Mouse (Mus musculus) hindbrain, embryonic 11.5 days (tissue): Measurements from ENCODE around the gene Gm13276. TPM values are rescaled to one million over a fixed set of nuclear protein-coding genes. Genes with fewer than 3 reads are reported as not detected.
"Not testable (repeated sequence)": the region's sequence is repeated elsewhere in the genome, so short reads cannot be mapped to it uniquely, and the experiment has no call there.

Source experiments
- ATAC-seq: fragments of 200-750 bp; cut with Nextera tagmentation; 2 replicates; pipeline ENCODE4 v1.8.0; 2017; ENCODE audit warnings: mild to moderate bottlenecking, moderate TSS enrichment, moderate library complexity; ENCODE audit not compliant: low FRiP score
- DNase-seq: peaks from one replicate; pipeline ENCODE4 v3.0.0-alpha.2; 2015; ENCODE audit warnings: low spot score
- H3K27ac ChIP-seq: fragments of 300-500 bp; sonication (generic); 2 replicates; pipeline ENCODE4 v1.5.1; 2014; ENCODE audit warnings: mild to moderate bottlenecking, low read depth, low read length
- H3K27me3 ChIP-seq: fragments of 300-500 bp; sonication (generic); 2 replicates; pipeline ENCODE4 v1.6.1; 2014; ENCODE audit warnings: mild to moderate bottlenecking, low read length, moderate library complexity, mixed read lengths; ENCODE audit not compliant: control insufficient read depth, insufficient read depth
- H3K36me3 ChIP-seq: fragments of 300-500 bp; sonication (generic); 2 replicates; pipeline ENCODE4 v1.6.1; 2014; ENCODE audit warnings: mild to moderate bottlenecking, low read length, moderate library complexity, mixed read lengths; ENCODE audit not compliant: control insufficient read depth, insufficient read depth
- H3K4me1 ChIP-seq: fragments of 300-500 bp; sonication (generic); replicated peaks from 2 replicates; pipeline ENCODE4 v1.6.1; 2014; ENCODE audit warnings: low read length, mixed read lengths; ENCODE audit not compliant: control insufficient read depth, insufficient read depth
- H3K4me2 ChIP-seq: fragments of 300-500 bp; sonication (generic); replicated peaks from 2 replicates; pipeline ENCODE4 v1.6.1; 2014; ENCODE audit warnings: mild to moderate bottlenecking, low read depth, low read length
- H3K4me3 ChIP-seq: fragments of 300-500 bp; sonication (generic); 2 replicates; pipeline ENCODE4 v1.5.1; 2014; ENCODE audit warnings: low read depth, low read length
- H3K9ac ChIP-seq: fragments of 300-500 bp; sonication (generic); 2 replicates; pipeline ENCODE4 v1.6.1; 2014; ENCODE audit warnings: low read depth, low read length
- H3K9me3 ChIP-seq: fragments of 300-500 bp; sonication (generic); 2 replicates; pipeline ENCODE4 v1.6.1; 2016; ENCODE audit warnings: low read length; ENCODE audit not compliant: control insufficient read depth
- WGBS: fragments of 180-500 bp; shearing (Covaris S2); extraction: QIAGEN DNeasy Blood & Tissue Kit; methylation state at CpG from one replicate; pipeline ENCODE4 v1.1.7; 2014; 5-methylcytosine and 5-hydroxymethylcytosine counted together
- polyA plus RNA-seq: library from polyadenylated mRNA; unstranded; fragments of >200 nt; fragmentation: Nextera tagmentation; extraction: Ambion mirVana; gene quantifications from 2 replicates; pipeline ENCODE4 v1.2.1, GENCODE M21; 2014

Gm13276 gene
- polyA plus RNA-seq, 1 experiment from 2014 or later, result not detected

DNA sequence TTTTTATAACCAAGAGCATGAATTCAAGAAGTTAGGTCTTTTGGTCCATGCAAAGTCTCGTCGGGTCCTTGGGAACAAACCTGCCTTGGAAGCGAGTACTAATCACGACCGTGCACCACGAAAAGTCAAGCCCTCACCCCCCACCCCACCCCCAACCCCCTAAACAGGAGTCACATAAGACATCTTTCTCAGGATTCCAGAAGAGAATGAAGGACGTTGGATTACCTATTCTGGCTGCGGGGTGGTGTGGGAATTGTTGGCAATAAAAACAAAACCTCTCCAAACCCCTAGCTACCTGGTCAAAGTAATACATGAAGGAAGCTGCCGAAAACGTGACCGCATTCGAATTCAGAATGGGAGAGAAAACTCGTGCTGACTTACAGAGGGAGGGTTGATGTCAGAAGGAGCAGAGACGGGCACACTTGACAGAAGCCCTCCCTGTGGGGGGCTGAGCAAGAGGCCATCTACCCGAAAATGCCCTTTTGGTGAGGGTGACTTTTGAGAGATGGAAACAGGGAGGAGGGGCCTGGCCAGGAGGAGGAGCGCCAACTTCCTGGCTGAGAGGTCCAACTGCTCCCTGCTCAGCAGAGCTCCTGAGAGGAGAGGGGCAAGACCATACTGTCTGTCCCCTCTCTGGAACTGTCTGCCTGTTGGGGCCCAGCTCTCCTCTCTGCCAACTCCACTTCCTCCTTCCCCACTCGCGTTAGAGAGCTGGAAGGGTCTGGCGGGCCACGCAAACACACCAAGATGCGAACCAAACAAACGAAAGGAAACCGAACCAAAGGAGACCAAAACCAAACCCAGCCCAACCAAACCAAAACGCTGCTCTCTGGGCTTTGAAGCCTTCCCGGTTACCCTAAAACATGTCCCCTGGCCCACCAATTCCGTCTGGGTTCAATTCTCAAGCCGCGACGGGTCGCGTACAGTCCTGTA, 28.7 kb upstream of the Gm13276 start:
- not testable (repeated sequence) for H3K9ac ChIP-seq, H3K27me3 ChIP-seq, ATAC-seq, H3K36me3 ChIP-seq, H3K4me1 ChIP-seq, H3K9me3 ChIP-seq
- WGBS, result 10% methylated on average over 28 of the region's 31 CpGs
- H3K27ac ChIP-seq, result peak overlapping the region; percentile 49
- H3K4me3 ChIP-seq, result peak overlapping the region; percentile 44
- DNase-seq, result peak; percentile 59
- peak overlapping the region; percentile 68 for H3K4me2 ChIP-seq

DNA sequence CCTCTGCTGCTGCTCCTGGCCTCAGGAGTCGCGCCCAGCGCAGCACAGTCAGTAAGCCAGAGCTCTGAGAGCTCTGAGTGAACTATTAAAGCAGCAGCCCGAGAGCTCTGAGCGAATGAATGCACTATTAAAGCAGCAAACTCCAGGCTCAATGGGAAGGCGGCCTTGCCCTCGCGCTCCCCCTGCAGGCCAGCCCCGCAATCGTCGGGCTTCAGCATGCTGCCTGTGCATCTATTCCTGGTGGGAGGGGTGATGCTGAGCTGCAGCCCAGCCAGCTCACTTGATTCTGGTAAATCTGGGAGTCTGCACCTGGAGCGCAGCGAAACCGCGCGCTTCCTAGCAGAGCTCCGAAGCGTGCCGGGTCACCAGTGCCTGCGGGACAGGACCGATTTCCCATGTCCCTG, 27.9 kb upstream of the Gm13276 start:
- H3K27me3 ChIP-seq, H3K9ac ChIP-seq, H3K9me3 ChIP-seq, H3K36me3 ChIP-seq, H3K4me1 ChIP-seq: not testable (repeated sequence)
- DNase-seq, result peak; percentile 81
- peak; percentile 100 for ATAC-seq
- under 1% methylated on average over 18 of the region's 21 CpGs for WGBS
- peak overlapping the region; percentile 68 for H3K4me2 ChIP-seq
- H3K27ac ChIP-seq, result peak overlapping the region; percentile 49
- peak overlapping the region; percentile 44 for H3K4me3 ChIP-seq

DNA sequence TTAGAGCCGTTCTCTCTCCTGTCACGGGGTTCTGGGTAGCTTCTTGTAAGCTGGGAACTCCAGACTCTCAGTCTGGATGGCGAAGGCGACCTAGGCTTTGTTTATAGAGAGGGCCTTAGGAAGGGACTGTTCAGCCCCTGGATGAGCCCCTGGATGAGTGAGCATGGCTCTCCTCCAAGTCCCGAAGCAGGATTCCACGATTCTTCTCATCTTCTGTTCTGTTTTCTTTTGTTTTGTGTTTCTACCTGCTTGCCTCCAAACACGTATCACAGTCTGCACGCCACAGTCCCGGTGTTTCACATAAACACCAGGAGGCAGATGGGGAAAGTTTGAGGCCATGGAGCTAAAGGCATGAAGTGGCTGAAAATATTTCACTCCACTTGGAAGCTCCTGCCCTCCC, 26.8 kb upstream of the Gm13276 start:
- H3K4me1 ChIP-seq, H3K36me3 ChIP-seq, H3K9me3 ChIP-seq, H3K27me3 ChIP-seq, H3K4me2 ChIP-seq, H3K4me3 ChIP-seq, H3K9ac ChIP-seq, ATAC-seq, H3K27ac ChIP-seq, DNase-seq: not testable (repeated sequence)
- 82% methylated on average over 9 of the region's 9 CpGs for WGBS

DNA sequence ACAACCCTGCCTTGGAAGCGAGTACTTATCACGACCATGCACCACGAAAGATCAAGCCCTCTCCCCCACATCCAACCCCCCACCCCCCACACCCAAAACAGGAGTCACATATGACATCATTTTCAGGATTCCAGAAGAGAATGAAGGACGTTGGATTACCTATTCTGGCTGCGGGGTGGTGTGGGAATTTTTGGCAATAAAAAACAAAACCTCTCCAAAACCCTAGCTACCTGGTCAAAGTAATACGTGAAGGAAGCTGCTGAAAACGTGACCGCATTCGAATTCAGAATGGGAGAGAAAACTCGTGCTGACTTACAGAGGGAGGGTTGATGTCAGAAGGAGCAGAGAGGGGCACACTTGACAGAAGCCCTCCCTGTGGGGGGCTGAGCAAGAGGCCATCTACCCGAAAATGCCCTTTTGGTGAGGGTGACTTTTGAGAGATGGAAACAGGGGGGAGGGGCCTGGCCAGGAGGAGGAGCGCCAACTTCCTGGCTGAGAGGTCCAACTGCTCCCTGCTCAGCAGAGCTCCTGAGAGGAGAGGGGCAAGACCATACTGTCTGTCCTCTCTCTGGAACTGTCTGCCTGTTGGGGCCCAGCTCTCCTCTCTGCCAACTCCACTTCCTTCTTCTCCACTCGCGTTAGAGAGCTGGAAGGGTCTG, 25.8 kb upstream of the Gm13276 start, which contains the start of gene Gm13283:
Gm13283 (plus strand) TSS at position 510 of the 659 bp plus-strand sequence.
- H3K4me3 ChIP-seq, result 0 out of 2 replicates have a peak within 1 kb of the TSS, but pooled peaks have one; percentile 13
- ATAC-seq, result not testable (repeated sequence)
- 39% methylated on average over 6 of the region's 14 CpGs for WGBS

GRCm38 (mm10) chr4:88760431-88760830, 25.1 kb upstream of the Gm13276 start:
- H3K4me3 ChIP-seq, result 0 out of 2 replicates have a peak overlapping the region, but pooled peaks have one; percentile 13
- 1% methylated on average over 11 of the region's 28 CpGs for WGBS

More for the DNA sequence above, 25.8 kb upstream of the Gm13276 start, which contains the start of gene Gm13283:
- H3K27ac ChIP-seq, H3K27me3 ChIP-seq, H3K4me1 ChIP-seq, H3K36me3 ChIP-seq, H3K9ac ChIP-seq, H3K9me3 ChIP-seq, DNase-seq: not testable (repeated sequence)
- H3K4me2 ChIP-seq, result peak within 1 kb of the TSS; percentile 29

GRCm38 (mm10) chr4:88761776-88762175, 23.7 kb upstream of the Gm13276 start:
- not testable (repeated sequence) for H3K4me3 ChIP-seq, H3K9ac ChIP-seq, H3K27me3 ChIP-seq, H3K9me3 ChIP-seq, H3K4me1 ChIP-seq, H3K4me2 ChIP-seq, H3K36me3 ChIP-seq, H3K27ac ChIP-seq, DNase-seq, ATAC-seq
- 73% methylated on average over 6 of the region's 8 CpGs for WGBS

More at GRCm38 (mm10) chr4:88760431-88760830, 25.1 kb upstream of the Gm13276 start:
- not testable (repeated sequence) for ATAC-seq, H3K9ac ChIP-seq, H3K27ac ChIP-seq, H3K36me3 ChIP-seq, H3K9me3 ChIP-seq, H3K4me1 ChIP-seq, H3K27me3 ChIP-seq
- DNase-seq, result peak; percentile 66
- peak overlapping the region; percentile 29 for H3K4me2 ChIP-seq

DNA sequence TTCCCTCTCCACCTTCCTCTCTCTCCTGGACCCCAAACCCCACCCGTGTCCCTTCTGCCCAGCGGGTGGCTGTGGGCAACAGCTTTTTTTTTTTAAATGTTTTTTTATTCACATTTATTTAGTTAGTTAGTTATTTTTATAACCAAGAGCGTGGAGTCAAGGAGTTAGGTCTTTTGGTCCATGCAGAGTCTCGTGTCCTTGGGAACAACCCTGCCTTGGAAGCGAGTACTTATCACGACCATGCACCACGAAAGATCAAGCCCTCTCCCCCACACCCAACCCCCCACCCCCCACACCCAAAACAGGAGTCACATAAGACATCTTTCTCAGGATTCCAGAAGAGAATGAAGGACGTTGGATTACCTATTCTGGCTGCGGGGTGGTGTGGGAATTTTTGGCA, 23.2 kb upstream of the Gm13276 start:
- 49% methylated on average over 8 of the region's 9 CpGs for WGBS

GRCm38 (mm10) chr4:88763384-88764018, 22.0 kb upstream of the Gm13276 start:
- peak overlapping the region; percentile 18; the same call in 1 of the 2 replicates for H3K4me3 ChIP-seq

More for the DNA sequence above, 23.2 kb upstream of the Gm13276 start:
- H3K27ac ChIP-seq, H3K4me3 ChIP-seq, H3K9me3 ChIP-seq, H3K9ac ChIP-seq, ATAC-seq, DNase-seq, H3K36me3 ChIP-seq, H3K4me1 ChIP-seq, H3K4me2 ChIP-seq, H3K27me3 ChIP-seq: not testable (repeated sequence)

More at GRCm38 (mm10) chr4:88763384-88764018, 22.0 kb upstream of the Gm13276 start:
- not testable (repeated sequence) for ATAC-seq, H3K27me3 ChIP-seq, H3K9ac ChIP-seq, H3K27ac ChIP-seq, H3K9me3 ChIP-seq, H3K36me3 ChIP-seq, H3K4me1 ChIP-seq
- peak; percentile 56 for DNase-seq
- peak overlapping the region; percentile 39 for H3K4me2 ChIP-seq
- 4% methylated on average over 23 of the region's 42 CpGs for WGBS
